Mouse (Mus musculus) neural tube, embryonic 15.5 days (tissue): Measurements from ENCODE around the gene Styk1. TPM values are rescaled to one million over a fixed set of nuclear protein-coding genes. Genes with fewer than 3 reads are reported as not detected.

Source experiments
- ATAC-seq: fragments of 200-750 bp; cut with Nextera tagmentation; 2 replicates; pipeline ENCODE4 v1.8.0; 2017; ENCODE audit warnings: mild to moderate bottlenecking, moderate TSS enrichment, moderate library complexity; ENCODE audit not compliant: low FRiP score
- H3K27ac ChIP-seq: fragments of 300-500 bp; sonication (generic); replicated peaks from 2 replicates; pipeline ENCODE4 v1.5.1; 2015; ENCODE audit warnings: mild to moderate bottlenecking, inconsistent platforms
- H3K27me3 ChIP-seq: fragments of 300-500 bp; sonication (generic); replicated peaks from 2 replicates; pipeline ENCODE4 v1.6.1; 2015; ENCODE audit warnings: inconsistent platforms
- H3K36me3 ChIP-seq: fragments of 300-500 bp; sonication (generic); 2 replicates; pipeline ENCODE4 v1.6.1; 2015; ENCODE audit warnings: inconsistent platforms
- H3K4me1 ChIP-seq: fragments of 300-500 bp; sonication (generic); 2 replicates; pipeline ENCODE4 v1.6.1; 2015; ENCODE audit warnings: inconsistent platforms
- H3K4me2 ChIP-seq: fragments of 300-500 bp; sonication (generic); 2 replicates; pipeline ENCODE4 v1.6.1; 2015; ENCODE audit warnings: inconsistent platforms, mild to moderate bottlenecking, moderate library complexity
- H3K4me3 ChIP-seq: fragments of 300-500 bp; sonication (generic); replicated peaks from 2 replicates; pipeline ENCODE4 v1.5.1; 2015; ENCODE audit warnings: mild to moderate bottlenecking, inconsistent platforms
- H3K9ac ChIP-seq: fragments of 300-500 bp; sonication (generic); replicated peaks from 2 replicates; pipeline ENCODE4 v1.6.1; 2015; ENCODE audit warnings: mild to moderate bottlenecking, inconsistent platforms
- H3K9me3 ChIP-seq: fragments of 300-500 bp; sonication (generic); replicated peaks from 2 replicates; pipeline ENCODE4 v1.6.1; 2016; ENCODE audit warnings: inconsistent platforms
- WGBS: fragments of 180-500 bp; shearing (Covaris S2); methylation state at CpG from one replicate; pipeline ENCODE4 v1.1.7; 2015; ENCODE audit warnings: mixed read lengths; 5-methylcytosine and 5-hydroxymethylcytosine counted together
- polyA plus RNA-seq: library from polyadenylated mRNA; unstranded; fragments of >200 nt; fragmentation: Nextera tagmentation; extraction: Ambion mirVana; gene quantifications from 2 replicates; pipeline ENCODE4 v1.2.1, GENCODE M21; 2015

Gene Styk1
- 4.2 and 5.4 TPM in 2 replicates for polyA plus RNA-seq

GRCm38 (mm10) chr6:131353352-131353919 lies at the start of gene Styk1:
Styk1 (minus strand) TSS chr6:131353597.
- Histone ChIP-seq H3K27me3 (no peaks in the 10 kb centered on the region), H3K4me3 (peak within 1 kb of the TSS; percentile 43), H3K4me2 (peak within 1 kb of the TSS; percentile 85), H3K27ac (0 out of 2 replicates have a peak within 1 kb of the TSS, but pooled peaks have one; percentile 28), H3K36me3 (no peaks in the 10 kb centered on the region), H3K9me3 (no peaks in the 10 kb centered on the region), H3K9ac (peak within 1 kb of the TSS; percentile 36; the same call in 1 of the 2 replicates), H3K4me1 (peaks cover 5% of the 10 kb centered on the region)
- WGBS, result 2% methylated on average over 16 of the region's 16 CpGs
- peak; percentile 96 for ATAC-seq

GRCm38 (mm10) chr6:131403036-131403435 lies 49.6 kb upstream of the Styk1 start:
- Histone ChIP-seq H3K9ac (no peak overlapping the region), H3K4me1 (no peaks in the 10 kb centered on the region), H3K27me3 (no peaks in the 10 kb centered on the region), H3K36me3 (no peaks in the 10 kb centered on the region), H3K9me3 (no peaks in the 10 kb centered on the region), H3K4me2 (no peak overlapping the region), H3K27ac (no peak overlapping the region), H3K4me3 (no peak overlapping the region)
- WGBS, result 68% methylated on average over 2 of the region's 2 CpGs
- no peak for ATAC-seq

- no peaks in the 10 kb centered on the region for H3K4me1 ChIP-seq
- no peak overlapping the region for H3K4me3 ChIP-seq
- no peak for ATAC-seq
- H3K4me2 ChIP-seq, result no peak overlapping the region
- H3K9me3 ChIP-seq, result no peaks in the 10 kb centered on the region
- no peak overlapping the region for H3K9ac ChIP-seq
- no peak overlapping the region for H3K27ac ChIP-seq
- no peaks in the 10 kb centered on the region for H3K36me3 ChIP-seq
- H3K27me3 ChIP-seq, result no peaks in the 10 kb centered on the region
Observed at GRCm38 (mm10) chr6:131402606-131403005, 49.2 kb upstream of the Styk1 start.

GRCm38 (mm10) chr6:131401259-131401658 lies 47.9 kb upstream of the Styk1 start:
- Histone ChIP-seq H3K27ac (no peak overlapping the region), H3K4me3 (no peak overlapping the region), H3K9me3 (no peaks in the 10 kb centered on the region), H3K9ac (no peak overlapping the region), H3K36me3 (no peaks in the 10 kb centered on the region), H3K4me1 (no peaks in the 10 kb centered on the region), H3K27me3 (no peaks in the 10 kb centered on the region), H3K4me2 (no peak overlapping the region)
- 93% methylated on average over 2 of the region's 2 CpGs for WGBS
- no peak for ATAC-seq

GRCm38 (mm10) chr6:131396650-131397049 lies 43.3 kb upstream of the Styk1 start:
- no peak overlapping the region for H3K9ac ChIP-seq
- no peak for ATAC-seq
- H3K4me3 ChIP-seq, result no peak overlapping the region
- H3K9me3 ChIP-seq, result no peaks in the 10 kb centered on the region
- WGBS, result 79% methylated on average over 1 of the region's 1 CpGs
- no peak overlapping the region for H3K27ac ChIP-seq
- no peaks in the 10 kb centered on the region for H3K36me3 ChIP-seq
- H3K27me3 ChIP-seq, result no peaks in the 10 kb centered on the region
- no peak overlapping the region for H3K4me2 ChIP-seq
- H3K4me1 ChIP-seq, result no peaks in the 10 kb centered on the region

GRCm38 (mm10) chr6:131393873-131394660 lies 40.7 kb upstream of the Styk1 start:
- Histone ChIP-seq H3K4me2 (no peak overlapping the region), H3K27ac (no peak overlapping the region), H3K4me3 (no peak overlapping the region), H3K9ac (no peak overlapping the region), H3K27me3 (no peaks in the 10 kb centered on the region), H3K4me1 (no peaks in the 10 kb centered on the region), H3K9me3 (no peaks in the 10 kb centered on the region), H3K36me3 (no peaks in the 10 kb centered on the region)
- WGBS, result 79% methylated on average over 4 of the region's 4 CpGs
- ATAC-seq, result no peak

- Histone ChIP-seq H3K4me1 (peaks cover 28% of the 10 kb centered on the region), H3K27ac (peak within 1 kb of the TSS; percentile 85)
- ATAC-seq, result peak; percentile 97
Observed at GRCm38 (mm10) chr6:131388040-131389021, 34.9 kb upstream of the Styk1 start, which contains the start of gene Ybx3. Ybx3 (minus strand) TSS chr6:131388476.

GRCm38 (mm10) chr6:131387221-131388039 lies 34.0 kb upstream of the Styk1 start:
- WGBS, result under 1% methylated on average over 43 of the region's 43 CpGs
- Histone ChIP-seq H3K27ac (peak overlapping the region; percentile 85), H3K36me3 (no peaks in the 10 kb centered on the region), H3K4me1 (peaks cover 37% of the 10 kb centered on the region), H3K9me3 (no peaks in the 10 kb centered on the region), H3K4me2 (peak overlapping the region; percentile 93), H3K4me3 (peak overlapping the region; percentile 81), H3K9ac (peak overlapping the region; percentile 84), H3K27me3 (no peaks in the 10 kb centered on the region)
- ATAC-seq, result peak; percentile 75

More at GRCm38 (mm10) chr6:131388040-131389021, 34.9 kb upstream of the Styk1 start, which contains the start of gene Ybx3:
- Histone ChIP-seq H3K9me3 (no peaks in the 10 kb centered on the region), H3K9ac (peak within 1 kb of the TSS; percentile 84), H3K27me3 (no peaks in the 10 kb centered on the region), H3K36me3 (no peaks in the 10 kb centered on the region), H3K4me3 (peak within 1 kb of the TSS; percentile 81), H3K4me2 (peak within 1 kb of the TSS; percentile 93)
- WGBS, result under 1% methylated on average over 87 of the region's 107 CpGs

GRCm38 (mm10) chr6:131386416-131387019 lies 33.1 kb upstream of the Styk1 start:
- ATAC-seq, result no peak
- no peaks in the 10 kb centered on the region for H3K27me3 ChIP-seq
- WGBS, result 51% methylated on average over 9 of the region's 9 CpGs
- peak overlapping the region; percentile 81 for H3K4me3 ChIP-seq
- no peaks in the 10 kb centered on the region for H3K9me3 ChIP-seq
- peak overlapping the region; percentile 93 for H3K4me2 ChIP-seq
- no peak overlapping the region for H3K9ac ChIP-seq
- H3K27ac ChIP-seq, result no peak overlapping the region
- 0 out of 2 replicates have a peak, but pooled peaks cover under 1% of the 10 kb centered on the region for H3K36me3 ChIP-seq
- peaks cover 41% of the 10 kb centered on the region for H3K4me1 ChIP-seq

- ATAC-seq, result no peak
- H3K9ac ChIP-seq, result no peak overlapping the region
- H3K4me1 ChIP-seq, result peaks cover 41% of the 10 kb centered on the region
- H3K27ac ChIP-seq, result no peak overlapping the region
- no peak overlapping the region for H3K4me2 ChIP-seq
- no peak overlapping the region for H3K4me3 ChIP-seq
- no peaks in the 10 kb centered on the region for H3K9me3 ChIP-seq
- 92% methylated on average over 1 of the region's 1 CpGs for WGBS
- peaks cover 9% of the 10 kb centered on the region; the same call in 1 of the 2 replicates for H3K36me3 ChIP-seq
- no peaks in the 10 kb centered on the region for H3K27me3 ChIP-seq
Observed at GRCm38 (mm10) chr6:131385469-131385868, 32.1 kb upstream of the Styk1 start.
